Mouse (Mus musculus): ENCODE results near the gene Nfkb2. TPM values are rescaled to one million over a fixed set of nuclear protein-coding genes. Genes with fewer than 3 reads are reported as not detected.
A peak's percentile ranks its signal among the peaks of the same experiment; 100 is the strongest.

Gene Nfkb2
- polyA plus RNA-seq, 2 experiments, result 9.7 to 22.2 TPM

DNA sequence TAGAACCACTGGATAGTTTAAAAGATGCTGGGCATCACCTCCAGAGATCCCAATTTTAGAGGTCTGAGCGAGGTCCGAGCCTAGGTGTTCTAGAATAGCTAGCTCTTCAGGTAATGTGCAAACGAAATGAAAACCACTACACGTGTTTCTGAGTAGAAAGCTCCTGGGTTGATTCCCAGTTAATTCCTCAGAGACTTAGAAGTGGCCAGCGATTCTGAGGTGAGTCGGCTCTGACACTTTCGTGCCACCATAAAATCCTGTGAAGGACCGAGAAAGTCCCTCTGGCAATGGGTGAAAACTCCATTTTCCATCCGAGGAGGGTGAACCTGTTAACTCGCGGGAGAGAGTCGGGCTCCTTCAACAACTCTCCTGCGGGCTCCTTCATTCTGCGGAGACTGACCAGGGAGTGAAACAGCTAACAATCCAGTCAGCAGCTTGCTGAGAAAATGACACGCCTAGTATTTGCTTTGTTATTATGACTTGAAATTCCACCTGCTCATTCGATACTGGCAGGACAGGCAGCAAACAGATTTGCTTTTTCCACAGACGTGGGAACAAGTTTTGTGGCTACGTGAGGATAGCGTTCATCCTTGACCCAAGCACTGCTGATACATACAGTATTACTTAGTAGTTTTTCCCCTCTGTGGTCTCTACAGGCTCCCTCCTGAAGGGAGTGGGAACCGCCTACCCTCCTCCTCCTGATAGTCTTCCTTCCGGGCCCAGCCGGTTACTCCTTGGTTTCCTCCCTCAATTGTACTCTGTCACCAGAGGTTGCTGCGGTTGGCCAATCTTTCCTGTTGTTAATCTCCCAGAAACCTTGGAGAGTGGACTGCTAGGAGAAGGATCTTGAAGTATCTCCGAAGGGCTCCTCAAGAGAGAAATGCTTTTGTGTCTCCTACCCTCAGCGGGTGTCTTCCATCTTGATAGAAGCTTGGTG is 53.5 kb downstream of the Nfkb2 start:
- H3K9ac ChIP-seq (ENCODE audit: low read depth, low read length, severe bottlenecking), result peak overlapping the region; percentile 49; the same call in 1 of the 2 replicates
- no peak overlapping the region for H3K27ac ChIP-seq (replicated peaks; ENCODE audit: low read depth, low read length)
- no peak for ATAC-seq (ENCODE audit: low FRiP score, low read depth)
- H3K4me1 ChIP-seq (ENCODE audit: control insufficient read depth, insufficient read depth, low read length), result peaks cover 4% of the 10 kb centered on the region
- peak overlapping the region; percentile 68 for H3K4me2 ChIP-seq (replicated peaks; ENCODE audit: low read depth, low read length, severe bottlenecking)
- peaks cover 15% of the 10 kb centered on the region; the same call in 1 of the 2 replicates for H3K27me3 ChIP-seq (ENCODE audit: control insufficient read depth, insufficient read depth, low read length)
- peak overlapping the region; percentile 46 for H3K4me3 ChIP-seq (replicated peaks; ENCODE audit: low read length)
- H3K36me3 ChIP-seq (ENCODE audit: control insufficient read depth, insufficient read depth, low read length), result no peaks in the 10 kb centered on the region
- no peaks in the 10 kb centered on the region for H3K9me3 ChIP-seq (ENCODE audit: control insufficient read depth, low read length)
- DNase-seq (ENCODE audit: low spot score), result no peak
- WGBS, result 18% methylated on average over 25 of the region's 25 CpGs
- TF ChIP-seq POLR2A (IDR thresholded peaks at IDR 0.05; ENCODE audit: borderline replicate concordance, extremely low read depth, insufficient read depth, insufficient read length), result no peak

- TF ChIP-seq POLR2A (IDR thresholded peaks at IDR 0.05; ENCODE audit: borderline replicate concordance, extremely low read depth, insufficient read depth, insufficient read length), result no peak
- H3K27me3 ChIP-seq (ENCODE audit: control insufficient read depth, insufficient read depth, low read length), result peaks cover 15% of the 10 kb centered on the region; the same call in 1 of the 2 replicates
- WGBS, result 73% methylated on average over 4 of the region's 4 CpGs
- no peak overlapping the region for H3K4me2 ChIP-seq (replicated peaks; ENCODE audit: low read depth, low read length, severe bottlenecking)
- H3K9ac ChIP-seq (ENCODE audit: low read depth, low read length, severe bottlenecking), result no peak overlapping the region
- peaks cover 4% of the 10 kb centered on the region for H3K4me1 ChIP-seq (ENCODE audit: control insufficient read depth, insufficient read depth, low read length)
- no peak overlapping the region for H3K4me3 ChIP-seq (replicated peaks; ENCODE audit: low read length)
- H3K36me3 ChIP-seq (ENCODE audit: control insufficient read depth, insufficient read depth, low read length), result no peaks in the 10 kb centered on the region
- DNase-seq (ENCODE audit: low spot score), result no peak
- no peak for ATAC-seq (ENCODE audit: low FRiP score, low read depth)
- no peak overlapping the region for H3K27ac ChIP-seq (replicated peaks; ENCODE audit: low read depth, low read length)
- H3K9me3 ChIP-seq (ENCODE audit: control insufficient read depth, low read length), result no peaks in the 10 kb centered on the region
Observed at GRCm38 (mm10) chr19:46358381-46358780, 54.3 kb downstream of the Nfkb2 start.

MicroRNA genes within 50 kb of the gene (microRNA counts, 519-probe panel; counts per million panel counts)
- 2,071 counts per million, percentile 29 among the panel's probes with 10 or more counts for microRNA mmu-miR-146b

Small RNA genes lying within 50 kb of the gene (microRNA-seq; reads per million reads assigned to microRNA genes)
- gene Mir146b, result not detected

Other genes starting within 250 kb of the Nfkb2 start
- 40.5 and 64.1 TPM in 2 replicates for gene Nolc1, start 228.5 kb upstream of the Nfkb2 start, polyA plus RNA-seq (2012; rRNA removed)
- gene Nolc1, start 228.5 kb upstream of the Nfkb2 start, polyA plus RNA-seq (2014; fragmentation: Nextera tagmentation; extraction: Ambion mirVana), result 73.5 and 74.7 TPM in 2 replicates
- 0.15 TPM in 1 of 2 replicates, not detected in the other for gene Elovl3, start 172.4 kb upstream of the Nfkb2 start, polyA plus RNA-seq (2012; rRNA removed)
- gene Elovl3, start 172.4 kb upstream of the Nfkb2 start, polyA plus RNA-seq (2014; fragmentation: Nextera tagmentation; extraction: Ambion mirVana), result 0.68 and 0.85 TPM in 2 replicates
- 14.0 and 19.6 TPM in 2 replicates for gene Pitx3, start 156.0 kb upstream of the Nfkb2 start, polyA plus RNA-seq (2012; rRNA removed)
- gene Pitx3, start 156.0 kb upstream of the Nfkb2 start, polyA plus RNA-seq (2014; fragmentation: Nextera tagmentation; extraction: Ambion mirVana), result 8.1 TPM in 2 replicates
- 92.1 and 131 TPM in 2 replicates for gene Gbf1, start 151.8 kb upstream of the Nfkb2 start, polyA plus RNA-seq (2012; rRNA removed)
- gene Gbf1, start 151.8 kb upstream of the Nfkb2 start, polyA plus RNA-seq (2014; fragmentation: Nextera tagmentation; extraction: Ambion mirVana), result 66.8 and 67.2 TPM in 2 replicates
- 7.8 and 8.9 TPM in 2 replicates for gene Psd, start 22.8 kb downstream of the Nfkb2 start, polyA plus RNA-seq (2012; rRNA removed)
- 5.3 and 5.5 TPM in 2 replicates for gene Psd, start 22.8 kb downstream of the Nfkb2 start, polyA plus RNA-seq (2014; fragmentation: Nextera tagmentation; extraction: Ambion mirVana)
- gene Fbxl15, start 23.9 kb downstream of the Nfkb2 start, polyA plus RNA-seq (2012; rRNA removed), result 10.8 and 15.6 TPM in 2 replicates
- gene Fbxl15, start 23.9 kb downstream of the Nfkb2 start, polyA plus RNA-seq (2014; fragmentation: Nextera tagmentation; extraction: Ambion mirVana), result 13.5 and 15.5 TPM in 2 replicates
- gene Cuedc2, start 34.4 kb downstream of the Nfkb2 start, polyA plus RNA-seq (2012; rRNA removed), result 110 and 133 TPM in 2 replicates
- 164 and 169 TPM in 2 replicates for gene Cuedc2, start 34.4 kb downstream of the Nfkb2 start, polyA plus RNA-seq (2014; fragmentation: Nextera tagmentation; extraction: Ambion mirVana)
- 5.4 and 8.0 TPM in 2 replicates for gene Mfsd13a, start 36.8 kb downstream of the Nfkb2 start, polyA plus RNA-seq (2012; rRNA removed)
- 3.2 and 3.5 TPM in 2 replicates for gene Mfsd13a, start 36.8 kb downstream of the Nfkb2 start, polyA plus RNA-seq (2014; fragmentation: Nextera tagmentation; extraction: Ambion mirVana)
- 1.6 TPM in 2 replicates for gene 2310034G01Rik, start 46.0 kb downstream of the Nfkb2 start, polyA plus RNA-seq (2012; rRNA removed)
- 2.1 and 2.7 TPM in 2 replicates for gene 2310034G01Rik, start 46.0 kb downstream of the Nfkb2 start, polyA plus RNA-seq (2014; fragmentation: Nextera tagmentation; extraction: Ambion mirVana)
- gene Actr1a, start 91.4 kb downstream of the Nfkb2 start, polyA plus RNA-seq (2012; rRNA removed), result 96.2 and 104 TPM in 2 replicates
- 152 and 155 TPM in 2 replicates for gene Actr1a, start 91.4 kb downstream of the Nfkb2 start, polyA plus RNA-seq (2014; fragmentation: Nextera tagmentation; extraction: Ambion mirVana)
- gene Sufu, start 92.6 kb downstream of the Nfkb2 start, polyA plus RNA-seq (2012; rRNA removed), result 30.6 and 37.2 TPM in 2 replicates
- gene Sufu, start 92.6 kb downstream of the Nfkb2 start, polyA plus RNA-seq (2014; fragmentation: Nextera tagmentation; extraction: Ambion mirVana), result 35.5 and 39.1 TPM in 2 replicates
- 22.7 and 32.5 TPM in 2 replicates for gene Trim8, start 197.4 kb downstream of the Nfkb2 start, polyA plus RNA-seq (2012; rRNA removed)
- gene Trim8, start 197.4 kb downstream of the Nfkb2 start, polyA plus RNA-seq (2014; fragmentation: Nextera tagmentation; extraction: Ambion mirVana), result 21.5 and 23.1 TPM in 2 replicates

All from limb, embryonic 14.5 days (tissue).